Mouse (Mus musculus) T-cell, adult 2 months (primary cell): ENCODE measurements around the gene Kcnab1.
A peak's percentile ranks its signal among the peaks of the same experiment; 100 is the strongest.
"Not testable (repeated sequence)": the region's sequence is repeated elsewhere in the genome, so short reads cannot be mapped to it uniquely, and the experiment has no call there.

ENCODE experiments used
- DNase-seq: peaks from one replicate; pipeline ENCODE4 v3.0.0; 2022; ENCODE audit warnings: low spot score

Kcnab1 gene

DNA sequence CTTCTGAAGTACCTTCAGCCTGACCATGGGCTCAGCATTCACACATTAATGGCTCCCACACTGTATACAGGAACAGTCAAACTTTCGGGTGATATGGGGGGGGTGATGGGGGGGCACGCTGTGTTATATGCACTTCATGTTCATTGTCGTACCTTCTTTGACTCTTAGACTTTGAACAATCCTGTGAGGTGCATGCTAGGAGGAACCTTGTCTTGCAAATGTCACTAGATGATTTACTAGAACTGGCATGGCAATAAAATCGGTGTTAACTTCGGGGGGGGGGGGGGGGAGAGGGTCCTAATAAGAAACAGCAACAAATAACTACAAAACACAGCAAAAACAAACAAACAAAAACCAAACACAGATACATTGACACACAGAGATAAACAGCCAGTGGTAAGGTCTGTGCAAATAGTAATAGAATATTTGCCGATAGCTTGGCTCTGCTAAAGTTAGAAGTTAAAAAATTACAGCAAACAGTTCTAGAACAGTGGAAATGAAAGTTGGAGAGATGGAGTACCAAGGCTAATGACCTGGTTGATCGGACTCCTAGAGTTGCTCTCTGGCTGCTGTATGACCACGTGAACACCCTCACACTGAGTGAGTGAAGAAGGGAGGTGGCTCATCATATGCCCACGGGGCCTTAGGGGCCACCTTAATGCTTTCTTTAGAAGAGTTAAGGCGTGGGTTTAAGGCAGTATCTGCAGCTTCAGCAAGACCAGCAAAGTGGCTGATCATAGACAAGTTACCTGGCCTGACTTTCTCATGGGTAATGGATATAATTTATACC, 256.9 kb downstream of the Kcnab1 start:
- DNase-seq: no peak

DNA sequence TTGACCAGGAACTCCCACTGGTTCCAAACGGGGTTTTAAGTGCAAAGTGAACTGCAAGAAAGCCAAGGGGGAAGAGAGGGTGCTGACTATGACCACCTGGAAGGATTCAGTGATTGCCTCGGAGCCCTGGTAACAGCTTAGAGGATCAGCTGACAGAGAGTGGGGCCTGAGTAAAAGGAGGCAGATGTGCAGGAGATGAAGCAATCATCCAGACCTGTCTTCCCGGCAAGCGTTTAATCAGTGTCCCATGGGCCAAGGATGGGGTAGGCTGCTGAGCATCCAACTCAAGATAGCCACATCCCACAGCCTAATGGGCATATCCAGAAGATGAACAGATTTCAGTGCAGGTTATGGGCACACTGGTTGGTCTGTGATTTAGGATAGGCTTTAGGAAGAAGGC, 258.8 kb downstream of the Kcnab1 start:
- no peak for DNase-seq

DNA sequence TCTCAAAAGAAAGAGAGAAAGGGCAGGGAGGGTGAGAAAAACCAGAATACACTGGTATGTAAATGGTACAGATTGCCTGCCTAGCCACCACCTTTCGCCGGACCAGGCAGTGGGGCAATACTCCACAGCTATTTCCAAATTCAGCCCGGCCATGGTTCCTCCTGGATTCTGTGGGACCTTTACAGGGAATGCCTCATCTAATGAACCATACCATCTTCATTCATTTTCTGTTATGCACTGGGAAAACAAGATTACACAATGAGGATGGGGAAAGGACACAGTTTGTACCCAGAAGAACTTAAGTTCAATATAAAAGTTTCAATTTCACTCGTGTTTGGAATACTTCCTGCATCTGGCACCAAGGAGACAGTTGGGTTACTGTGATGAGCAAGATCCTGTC, 263.4 kb downstream of the Kcnab1 start:
- DNase-seq: no peak

- no peak for DNase-seq
Observed at GRCm38 (mm10) chr3:65373594-65374182, 264.5 kb downstream of the Kcnab1 start.

DNA sequence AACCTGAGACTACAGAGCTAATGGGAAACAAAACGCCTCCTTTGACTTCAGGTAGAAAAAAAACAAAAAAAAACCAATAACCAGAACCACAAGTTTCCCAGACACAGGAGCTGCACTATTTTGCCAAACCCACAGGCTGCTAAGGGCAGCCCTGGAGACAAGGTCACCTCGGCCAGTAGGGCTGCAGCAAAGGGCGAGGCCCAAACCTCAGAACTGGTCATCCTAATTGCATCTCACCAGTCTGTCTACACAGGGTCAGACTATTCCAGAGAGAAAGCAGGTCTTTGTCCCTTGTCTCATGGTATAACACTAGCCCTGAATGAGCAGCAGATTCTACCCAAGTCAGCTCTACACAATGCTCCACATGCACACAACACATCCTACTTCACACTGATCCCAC, 265.5 kb downstream of the Kcnab1 start:
- DNase-seq: no peak

DNA sequence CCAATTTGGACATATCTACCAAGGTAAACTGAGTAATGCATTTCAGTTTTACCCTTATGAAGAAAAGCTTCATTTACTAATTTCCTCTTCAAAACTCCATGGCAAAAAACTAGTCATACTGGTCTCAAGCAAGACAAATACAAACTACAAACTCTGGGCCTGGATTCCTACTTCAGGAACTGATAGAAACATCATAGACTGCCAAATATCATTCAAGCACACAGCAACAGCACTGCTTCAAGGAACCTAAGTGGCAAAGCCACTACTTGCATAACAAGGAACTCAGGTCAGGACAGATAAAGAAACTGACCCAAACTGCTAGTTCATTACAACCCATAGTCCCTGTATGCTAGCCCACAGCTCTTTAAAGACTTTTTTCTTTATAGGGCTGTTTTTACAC, 269.5 kb downstream of the Kcnab1 start:
- DNase-seq: no peak

DNA sequence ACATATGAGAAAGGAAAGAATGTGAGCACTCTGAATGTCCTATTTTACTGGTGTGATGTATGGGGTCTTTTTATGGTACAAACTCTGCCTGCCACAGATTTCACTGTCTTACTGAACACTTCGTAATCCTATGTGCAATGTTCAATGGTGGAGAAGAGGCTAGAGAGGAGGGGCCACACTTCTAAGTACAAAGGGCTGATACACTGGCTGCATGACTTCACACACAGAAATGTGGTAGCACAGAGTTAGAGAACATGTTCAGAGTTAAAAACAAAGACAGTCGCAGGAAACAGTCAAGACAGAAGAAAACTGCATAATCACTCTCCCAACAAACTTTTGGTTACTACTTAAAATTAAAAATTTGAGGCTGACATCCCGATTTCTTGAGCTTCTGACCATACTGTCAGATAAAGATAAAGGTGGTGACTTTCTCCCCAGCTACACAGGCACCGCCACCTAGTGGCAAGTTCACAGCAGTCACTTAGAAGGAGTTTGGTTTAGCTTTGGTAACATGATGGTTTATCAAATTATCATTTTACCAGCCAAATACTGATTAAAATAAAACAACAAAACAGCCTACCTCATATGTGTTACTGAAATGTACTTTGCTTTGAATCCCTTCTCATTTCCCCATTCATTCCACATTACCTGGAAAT, 270.8 kb downstream of the Kcnab1 start:
- DNase-seq: no peak

GRCm38 (mm10) chr3:65381094-65381493, 271.9 kb downstream of the Kcnab1 start:
- no peak for DNase-seq

GRCm38 (mm10) chr3:65384431-65384830, 275.2 kb downstream of the Kcnab1 start:
- DNase-seq: no peak

DNA sequence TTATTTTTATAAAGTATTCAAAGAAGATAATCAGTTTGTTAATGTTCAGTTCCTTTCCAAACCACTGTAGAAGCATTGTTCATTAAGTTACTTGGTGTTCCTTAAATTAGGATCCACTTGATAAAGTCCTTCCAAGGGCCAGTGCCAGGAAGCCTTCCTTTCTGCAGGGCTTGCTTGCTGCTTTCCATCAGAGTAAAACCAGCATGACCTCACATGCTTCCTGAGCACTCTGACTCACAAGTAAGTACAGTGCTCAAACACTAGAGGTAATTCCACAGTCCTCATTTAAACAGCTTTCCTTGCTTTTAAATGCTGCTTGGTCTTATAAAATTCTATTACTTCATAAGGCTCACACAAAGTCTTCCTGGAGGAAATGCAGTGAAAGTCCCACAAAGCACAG, 276.6 kb downstream of the Kcnab1 start:
- no peak for DNase-seq

DNA sequence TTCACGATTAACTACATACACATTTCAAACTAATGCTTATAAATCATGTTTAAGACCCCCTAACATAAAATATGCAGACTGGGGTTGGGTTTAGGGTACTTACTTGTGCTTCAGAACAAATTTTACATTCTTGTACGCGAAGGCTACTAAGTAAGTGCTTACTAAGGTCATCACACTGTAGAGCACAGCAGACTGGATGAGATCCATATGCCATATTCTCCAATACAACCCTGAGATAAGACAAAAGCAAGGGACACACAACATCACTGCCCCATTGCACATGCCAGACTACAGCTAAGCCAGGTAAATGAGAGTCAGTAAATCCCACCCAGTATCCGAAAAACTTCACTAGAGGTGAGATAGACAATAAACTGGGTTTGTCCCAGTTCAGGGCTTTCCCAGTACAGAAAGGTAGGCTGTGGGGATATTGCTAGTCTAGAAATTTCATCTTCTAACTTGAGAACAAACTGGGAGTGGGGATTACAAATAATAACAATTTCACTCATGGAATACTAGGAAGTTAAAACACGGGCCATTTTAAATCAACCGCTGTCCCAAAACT, 282.1 kb downstream of the Kcnab1 start:
- DNase-seq: no peak

GRCm38 (mm10) chr3:65391784-65392420, 282.7 kb downstream of the Kcnab1 start:
- DNase-seq: no peak

- DNase-seq: peak; percentile 94
Observed at GRCm38 (mm10) chr3:65392421-65392817, 283.2 kb downstream of the Kcnab1 start, which contains the start of gene Ssr3. Gene Ssr3 (minus strand): TSS chr3:65392623.

DNA sequence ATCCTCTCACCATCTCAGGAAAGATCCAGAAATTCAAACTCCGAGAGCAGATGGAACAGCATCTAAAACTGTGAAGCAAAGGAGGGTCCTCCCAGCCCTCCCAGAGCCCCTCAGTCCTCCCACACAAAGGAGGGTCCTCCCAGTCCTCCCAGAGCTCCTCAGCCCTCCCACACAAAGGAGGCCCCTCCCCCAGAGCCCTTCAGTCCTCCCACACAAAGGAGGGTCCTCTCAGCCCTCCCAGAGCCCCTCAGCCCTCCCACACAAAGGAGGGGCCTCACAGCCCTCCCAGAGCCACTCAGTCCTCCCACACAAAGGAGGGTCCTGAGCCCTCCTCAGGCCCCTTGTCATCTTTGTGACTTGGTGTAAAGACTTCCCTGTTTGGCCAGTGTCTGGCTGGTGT, 285.9 kb downstream of the Kcnab1 start:
- DNase-seq: not testable (repeated sequence)

GRCm38 (mm10) chr3:65396835-65397504, 287.8 kb downstream of the Kcnab1 start:
- DNase-seq: no peak

DNA sequence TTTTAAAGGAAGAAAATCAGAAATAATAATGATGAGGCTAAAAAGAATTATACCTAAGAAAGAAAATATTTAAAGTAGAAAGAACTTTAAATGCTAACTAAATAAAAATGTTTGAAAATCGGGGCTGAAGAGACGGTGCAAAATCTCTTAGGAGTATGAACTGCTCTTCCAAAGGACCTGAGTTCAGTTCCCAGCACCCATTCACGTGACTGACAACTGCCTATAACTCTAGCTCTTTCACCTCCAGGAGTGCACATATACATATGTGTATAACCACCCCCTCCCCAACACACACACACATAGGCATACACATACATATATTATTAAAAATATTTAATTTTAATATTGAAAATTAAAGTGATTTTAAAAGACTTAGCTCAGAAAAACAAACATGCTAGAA, 288.4 kb downstream of the Kcnab1 start:
- DNase-seq: no peak

- DNase-seq: no peak
Observed at GRCm38 (mm10) chr3:65405781-65406180, 296.6 kb downstream of the Kcnab1 start.

GRCm38 (mm10) chr3:65407891-65408290, 298.7 kb downstream of the Kcnab1 start:
- no peak for DNase-seq

GRCm38 (mm10) chr3:65416571-65416970, 307.4 kb downstream of the Kcnab1 start:
- DNase-seq: no peak

DNA sequence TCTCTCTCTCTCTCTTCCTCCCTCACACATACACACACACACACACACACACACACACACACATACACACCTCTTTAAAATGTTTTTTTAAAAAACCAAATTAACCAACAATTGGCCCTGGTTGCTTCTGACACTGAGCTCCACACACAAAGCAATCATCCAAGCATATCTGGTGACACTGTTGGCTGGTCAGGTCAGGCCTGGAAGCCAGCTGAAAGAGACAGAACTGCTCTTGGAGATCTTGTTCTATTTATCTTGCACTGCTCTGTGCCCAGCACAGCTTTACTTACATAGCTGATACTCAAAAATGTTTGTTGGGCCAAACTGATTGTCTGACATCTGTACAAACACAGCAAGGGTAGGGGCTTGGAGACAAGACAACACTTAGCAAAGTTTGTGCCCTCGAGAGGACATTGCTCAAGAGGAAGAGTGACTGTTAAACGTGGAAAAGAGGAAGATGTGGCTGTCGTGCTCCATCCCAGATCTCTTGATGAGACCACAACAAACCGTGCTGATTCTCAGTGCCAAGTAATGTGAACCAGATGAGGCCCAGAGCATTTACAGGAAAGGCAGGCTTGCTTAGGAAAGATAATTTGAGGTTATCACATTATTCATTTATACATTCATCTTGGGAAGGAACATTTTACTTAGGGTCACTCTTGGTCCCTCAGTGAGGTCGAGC, 308.9 kb downstream of the Kcnab1 start:
- no peak for DNase-seq

DNA sequence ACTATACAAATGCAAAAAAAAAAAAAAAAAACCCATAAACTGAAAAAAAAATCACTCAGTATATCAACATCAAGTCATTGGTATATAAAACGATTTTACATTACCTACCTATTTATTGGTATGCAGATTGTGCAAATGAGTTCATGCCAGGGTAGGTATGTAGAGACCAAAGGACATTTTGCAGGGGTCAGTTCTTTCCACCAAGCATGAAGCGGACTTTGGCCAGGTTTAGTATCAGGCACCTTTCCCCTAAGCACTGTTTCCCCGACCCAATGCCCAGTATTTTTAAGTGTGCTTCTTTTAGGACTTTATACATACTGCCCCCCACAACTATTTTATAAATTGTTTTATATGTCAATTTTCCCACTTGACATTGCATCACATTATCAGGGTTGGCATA, 310.5 kb downstream of the Kcnab1 start:
- DNase-seq: no peak
